Mouse (Mus musculus) erythroblast, adult 5-6 weeks (primary cell): Measurements from ENCODE around the gene Vmn1r103. TPM values are rescaled to one million over a fixed set of nuclear protein-coding genes. Genes with fewer than 3 reads are reported as not detected.
"Not testable (repeated sequence)": the region's sequence is repeated elsewhere in the genome, so short reads cannot be mapped to it uniquely, and the experiment has no call there.

Source experiments
- ATAC-seq: replicated peaks from 2 replicates; pipeline ENCODE4 v1.8.0; 2016; ENCODE audit warnings: moderate number of reproducible peaks, mild to moderate bottlenecking, moderate TSS enrichment, inconsistent platforms; ENCODE audit not compliant: poor library complexity, low FRiP score, severe bottlenecking
- total RNA-seq, 2 experiments: library from RNA; stranded (forward) in 1 of 2; stranded (reverse) in 1 of 2; fragments of 150-400 nt in 1 of 2; fragments of 200-764, 138-1000 nt in 1 of 2; gene quantifications; 2 replicates each; pipeline versions ENCODE4 v1.2.3 to v1.2.4; 2015 to 2017; ENCODE audit warnings: low replicate concordance in 2 of 2

Gene Vmn1r103
- not detected in 2 replicates for total RNA-seq (2015; ENCODE audit: low replicate concordance)
- total RNA-seq (2017; ENCODE audit: low replicate concordance) = not detected in 2 replicates

DNA sequence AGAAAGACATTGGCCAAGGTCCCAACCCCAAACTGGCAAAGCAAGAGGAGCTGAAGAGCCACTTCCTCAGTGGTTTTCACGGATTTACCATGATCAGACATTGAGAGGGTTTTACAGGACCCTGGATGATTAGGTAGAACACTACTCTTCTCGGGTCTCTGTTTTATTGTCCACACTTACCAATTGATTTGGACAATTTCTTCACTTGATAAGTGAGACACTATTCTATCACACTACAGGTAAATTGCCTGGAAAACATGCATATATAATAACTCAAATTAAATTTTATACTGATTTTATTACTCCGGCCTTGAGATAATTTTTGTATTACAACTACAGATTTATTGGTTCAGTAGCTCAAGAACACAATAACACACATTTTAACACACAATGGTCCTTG is at the start of gene Vmn1r103:
TSS of gene Vmn1r103 (minus strand) at position 101 of the 400 bp plus-strand sequence.
- ATAC-seq = not testable (repeated sequence)

DNA sequence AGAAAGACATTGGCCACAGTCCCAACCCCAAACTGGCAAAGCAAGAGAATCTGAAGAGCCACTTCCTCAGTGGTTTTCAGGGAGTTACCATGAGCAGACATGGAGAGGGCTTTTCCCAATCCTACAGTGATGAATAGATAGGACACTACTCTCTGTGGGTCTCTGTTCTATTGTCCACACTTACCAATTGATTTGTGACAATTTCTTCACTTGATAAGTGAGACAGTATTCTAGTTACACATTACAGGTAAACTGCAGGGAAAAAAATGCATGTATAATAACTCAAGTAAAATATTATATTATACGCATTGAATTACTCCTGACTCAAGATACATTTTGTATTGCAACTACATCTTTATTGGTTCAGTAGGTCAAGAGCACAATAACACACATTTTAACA is 35.3 kb upstream of the Vmn1r103 start, which contains the start of gene Gm5726:
TSS of gene Gm5726 (minus strand) at position 101 of the 400 bp plus-strand sequence.
- ATAC-seq = not testable (repeated sequence)

DNA sequence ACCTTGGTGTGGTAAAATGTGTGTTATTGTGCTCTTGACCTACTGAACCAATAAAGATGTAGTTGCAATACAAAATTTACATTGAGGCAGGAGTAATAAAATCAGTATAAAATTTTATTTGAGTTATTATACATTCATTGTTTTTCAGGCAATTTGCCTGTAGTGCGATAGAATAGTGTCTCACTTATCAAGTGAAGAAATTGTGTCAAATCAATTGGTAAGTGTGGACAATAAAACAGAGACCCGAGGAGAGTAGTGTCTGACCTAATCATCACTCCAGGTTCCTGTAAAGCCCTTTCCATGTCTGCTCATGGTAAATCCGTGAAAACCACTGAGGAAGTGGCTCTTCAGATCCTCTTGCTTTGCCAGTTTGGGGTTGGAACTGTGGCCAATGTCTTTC is 23.2 kb upstream of the Vmn1r103 start, which contains the start of gene Vmn1r104:
TSS of gene Vmn1r104 (plus strand) at position 301 of the 400 bp plus-strand sequence.
- ATAC-seq = not testable (repeated sequence)

DNA sequence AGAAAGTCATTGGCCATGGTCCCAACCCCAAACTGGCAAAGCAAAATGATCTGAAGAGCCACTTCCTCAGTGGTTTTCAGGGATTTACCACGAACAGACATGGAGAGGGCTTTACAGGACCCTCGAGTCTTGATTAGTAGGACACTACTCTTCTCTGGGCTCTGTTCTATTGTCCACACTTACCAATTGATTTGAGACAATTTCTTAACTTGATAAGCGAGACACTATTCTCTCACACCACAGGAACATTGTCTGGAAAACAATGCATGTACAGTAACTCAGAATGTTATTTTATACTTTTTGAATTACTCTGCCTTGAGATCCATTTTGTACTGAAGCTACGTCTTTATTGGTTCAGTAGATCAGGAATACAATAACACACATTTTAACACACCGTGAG is 35.5 kb downstream of the Vmn1r103 start, which contains the start of gene Gm10670:
TSS of gene Gm10670 (minus strand) at position 101 of the 400 bp plus-strand sequence.
- ATAC-seq = not testable (repeated sequence)

Other genes with a start within 250 kb of the Vmn1r103 start
- not detected in 2 replicates for gene Gm5890, start 247.7 kb downstream of the Vmn1r103 start, total RNA-seq (2015; ENCODE audit: low replicate concordance)
- gene Gm5890, start 247.7 kb downstream of the Vmn1r103 start, total RNA-seq (2017; ENCODE audit: low replicate concordance) = not detected in 2 replicates
- not detected in 2 replicates for gene Gm4133, start 176.5 kb downstream of the Vmn1r103 start, total RNA-seq (2015; ENCODE audit: low replicate concordance)
- gene Gm4133, start 176.5 kb downstream of the Vmn1r103 start, total RNA-seq (2017; ENCODE audit: low replicate concordance) = not detected in 2 replicates
- not detected in 2 replicates for gene Gm5728, start 135.1 kb downstream of the Vmn1r103 start, total RNA-seq (2015; ENCODE audit: low replicate concordance)
- not detected in 2 replicates for gene Gm5728, start 135.1 kb downstream of the Vmn1r103 start, total RNA-seq (2017; ENCODE audit: low replicate concordance)
- gene Vmn1r100, start 92.6 kb downstream of the Vmn1r103 start, total RNA-seq (2015; ENCODE audit: low replicate concordance) = not detected in 2 replicates
- not detected in 2 replicates for gene Vmn1r100, start 92.6 kb downstream of the Vmn1r103 start, total RNA-seq (2017; ENCODE audit: low replicate concordance)
- gene Vmn1r101, start 67.9 kb downstream of the Vmn1r103 start, total RNA-seq (2015; ENCODE audit: low replicate concordance) = not detected in 2 replicates
- gene Vmn1r101, start 67.9 kb downstream of the Vmn1r103 start, total RNA-seq (2017; ENCODE audit: low replicate concordance) = not detected in 2 replicates
- gene Gm10670, start 35.6 kb downstream of the Vmn1r103 start, total RNA-seq (2015; ENCODE audit: low replicate concordance) = not detected in 2 replicates
- gene Gm10670, start 35.6 kb downstream of the Vmn1r103 start, total RNA-seq (2017; ENCODE audit: low replicate concordance) = not detected in 2 replicates
- not detected in 2 replicates for gene Vmn1r104, start 23.3 kb upstream of the Vmn1r103 start, total RNA-seq (2015; ENCODE audit: low replicate concordance)
- not detected in 2 replicates for gene Vmn1r104, start 23.3 kb upstream of the Vmn1r103 start, total RNA-seq (2017; ENCODE audit: low replicate concordance)
- gene Gm5726, start 35.2 kb upstream of the Vmn1r103 start, total RNA-seq (2015; ENCODE audit: low replicate concordance) = not detected in 2 replicates
- gene Gm5726, start 35.2 kb upstream of the Vmn1r103 start, total RNA-seq (2017; ENCODE audit: low replicate concordance) = not detected in 2 replicates
- not detected in 2 replicates for gene Gm4141, start 65.7 kb upstream of the Vmn1r103 start, total RNA-seq (2015; ENCODE audit: low replicate concordance)
- not detected in 2 replicates for gene Gm4141, start 65.7 kb upstream of the Vmn1r103 start, total RNA-seq (2017; ENCODE audit: low replicate concordance)
- gene Gm4513, start 88.5 kb upstream of the Vmn1r103 start, total RNA-seq (2015; ENCODE audit: low replicate concordance) = not detected in 2 replicates
- not detected in 2 replicates for gene Gm4513, start 88.5 kb upstream of the Vmn1r103 start, total RNA-seq (2017; ENCODE audit: low replicate concordance)
- not detected in 2 replicates for gene Vmn1r107, start 158.4 kb upstream of the Vmn1r103 start, total RNA-seq (2015; ENCODE audit: low replicate concordance)
- not detected in 2 replicates for gene Vmn1r107, start 158.4 kb upstream of the Vmn1r103 start, total RNA-seq (2017; ENCODE audit: low replicate concordance)
- not detected in 2 replicates for gene Vmn1r111, start 192.7 kb upstream of the Vmn1r103 start, total RNA-seq (2015; ENCODE audit: low replicate concordance)
- gene Vmn1r111, start 192.7 kb upstream of the Vmn1r103 start, total RNA-seq (2017; ENCODE audit: low replicate concordance) = not detected in 2 replicates
- not detected in 2 replicates for gene Gm10668, start 220.1 kb upstream of the Vmn1r103 start, total RNA-seq (2015; ENCODE audit: low replicate concordance)
- gene Gm10668, start 220.1 kb upstream of the Vmn1r103 start, total RNA-seq (2017; ENCODE audit: low replicate concordance) = not detected in 2 replicates